Mouse (Mus musculus): ENCODE results near the gene Rpn1.

- TF ChIP-seq TAL1 (IDR thresholded peaks at IDR 0.05; ENCODE audit: low read length) (no peak), GATA1 (IDR thresholded peaks at IDR 0.05; ENCODE audit: low read length) (no peak)
Measured at GRCm38 (mm10) chr6:88055663-88056062, 28.6 kb upstream of the Rpn1 start.

Data from erythroblast, embryonic 14.5 days (primary cell).